Mouse (Mus musculus) E14TG2a.4 (cell line): ENCODE measurements at regions not wholly inside any gene's neighbourhood (a gene's known extent, or its start where the extent isn't known, plus 50 kb on each side); places are given as distances from the start of the nearest gene placed in this dataset.

Experiments used
- H3K27me3 ChIP-seq: 2 replicates; pipeline ENCODE4 v1.6.1; 2014; ENCODE audit warnings: low read length, control low read depth; ENCODE audit not compliant: insufficient read depth
- H3K36me3 ChIP-seq: 2 replicates; pipeline ENCODE4 v1.6.1; 2014; ENCODE audit warnings: low read length, control low read depth; ENCODE audit not compliant: insufficient read depth
- H3K4me1 ChIP-seq: replicated peaks from 2 replicates; pipeline ENCODE4 v1.6.1; 2014; ENCODE audit warnings: low read depth, low read length, control low read depth
- H3K4me3 ChIP-seq: replicated peaks from 2 replicates; pipeline ENCODE4 v1.5.1; 2014; ENCODE audit warnings: mild to moderate bottlenecking, low read length
- H3K9me3 ChIP-seq: 2 replicates; pipeline ENCODE4 v1.6.1; 2014; ENCODE audit warnings: low read length, control low read depth
- CTCF ChIP-seq: conservative IDR thresholded peaks from 2 replicates; pipeline ENCODE4 v1.5.1; 2014; ENCODE audit warnings: low read length
- NANOG ChIP-seq: IDR thresholded peaks from 2 replicates; pipeline ENCODE4 v1.6.1; 2014; ENCODE audit warnings: borderline replicate concordance, low read length, mixed read lengths
- POU5F1 ChIP-seq: IDR thresholded peaks from 2 replicates; pipeline ENCODE4 v1.6.1; 2014; ENCODE audit warnings: low read length, borderline replicate concordance

- Histone ChIP-seq H3K36me3 (no peaks in the 10 kb centered on the region), H3K27me3 (no peaks in the 10 kb centered on the region), H3K9me3 (no peaks in the 10 kb centered on the region), H3K4me1 (no peaks in the 10 kb centered on the region), H3K4me3 (no peak overlapping the region)
- no peak for TF ChIP-seq CTCF
- TF ChIP-seq NANOG, result no peak
- TF ChIP-seq POU5F1, result no peak
These were observed 616.2 kb upstream of the Nrp1 start for GRCm38 (mm10) chr8:127742236-127742635.

- TF ChIP-seq CTCF (no peak), POU5F1 (no peak), NANOG (no peak)
- Histone ChIP-seq H3K36me3 (no peaks in the 10 kb centered on the region), H3K27me3 (no peaks in the 10 kb centered on the region), H3K4me3 (no peak overlapping the region), H3K9me3 (no peaks in the 10 kb centered on the region), H3K4me1 (no peaks in the 10 kb centered on the region)
These were observed 613.2 kb upstream of the Nrp1 start for GRCm38 (mm10) chr8:127745221-127745620.

GRCm38 (mm10) chr8:127746456-127746855 is 611.9 kb upstream of the Nrp1 start:
- Histone ChIP-seq H3K27me3 (no peaks in the 10 kb centered on the region), H3K36me3 (no peaks in the 10 kb centered on the region), H3K4me3 (no peak overlapping the region), H3K9me3 (no peaks in the 10 kb centered on the region), H3K4me1 (no peaks in the 10 kb centered on the region)
- no peak for TF ChIP-seq NANOG
- TF ChIP-seq POU5F1, result no peak
- TF ChIP-seq CTCF, result no peak

GRCm38 (mm10) chr8:127752871-127753270 is 605.5 kb upstream of the Nrp1 start:
- TF ChIP-seq NANOG, result no peak

GRCm38 (mm10) chr8:127753793-127754565 is 604.4 kb upstream of the Nrp1 start:
- no peaks in the 10 kb centered on the region for H3K4me1 ChIP-seq
- no peak overlapping the region for H3K4me3 ChIP-seq
- no peaks in the 10 kb centered on the region for H3K36me3 ChIP-seq
- no peaks in the 10 kb centered on the region for H3K9me3 ChIP-seq
- H3K27me3 ChIP-seq, result no peaks in the 10 kb centered on the region
- TF ChIP-seq NANOG, result no peak
- no peak for TF ChIP-seq POU5F1
- TF ChIP-seq CTCF, result no peak

More at GRCm38 (mm10) chr8:127752871-127753270, 605.5 kb upstream of the Nrp1 start:
- no peaks in the 10 kb centered on the region for H3K4me1 ChIP-seq
- H3K36me3 ChIP-seq, result no peaks in the 10 kb centered on the region
- no peaks in the 10 kb centered on the region for H3K27me3 ChIP-seq
- no peaks in the 10 kb centered on the region for H3K9me3 ChIP-seq
- H3K4me3 ChIP-seq, result no peak overlapping the region

GRCm38 (mm10) chr8:127757396-127757795 is 601.0 kb upstream of the Nrp1 start:
- H3K4me3 ChIP-seq, result no peak overlapping the region
- H3K9me3 ChIP-seq, result no peaks in the 10 kb centered on the region
- no peaks in the 10 kb centered on the region for H3K27me3 ChIP-seq
- H3K36me3 ChIP-seq, result no peaks in the 10 kb centered on the region
- H3K4me1 ChIP-seq, result no peaks in the 10 kb centered on the region
- TF ChIP-seq NANOG (no peak), CTCF (no peak), POU5F1 (no peak)

- H3K36me3 ChIP-seq, result no peaks in the 10 kb centered on the region
- no peaks in the 10 kb centered on the region for H3K9me3 ChIP-seq
- no peaks in the 10 kb centered on the region for H3K4me1 ChIP-seq
- no peak overlapping the region for H3K4me3 ChIP-seq
- H3K27me3 ChIP-seq, result no peaks in the 10 kb centered on the region
- TF ChIP-seq NANOG (no peak), POU5F1 (no peak), CTCF (no peak)
These were observed 598.5 kb upstream of the Nrp1 start for GRCm38 (mm10) chr8:127759906-127760305.

GRCm38 (mm10) chr8:127765199-127765598 is 593.2 kb upstream of the Nrp1 start:
- Histone ChIP-seq H3K9me3 (no peaks in the 10 kb centered on the region), H3K4me1 (no peaks in the 10 kb centered on the region), H3K36me3 (no peaks in the 10 kb centered on the region), H3K4me3 (no peak overlapping the region), H3K27me3 (no peaks in the 10 kb centered on the region)
- TF ChIP-seq CTCF (no peak), NANOG (no peak), POU5F1 (no peak)

- Histone ChIP-seq H3K4me3 (no peak overlapping the region), H3K36me3 (no peaks in the 10 kb centered on the region), H3K4me1 (no peaks in the 10 kb centered on the region), H3K27me3 (no peaks in the 10 kb centered on the region), H3K9me3 (no peaks in the 10 kb centered on the region)
- no peak for TF ChIP-seq POU5F1
- no peak for TF ChIP-seq CTCF
- no peak for TF ChIP-seq NANOG
These were observed 590.1 kb upstream of the Nrp1 start for GRCm38 (mm10) chr8:127768311-127768710.
